Mouse (Mus musculus): Measurements from ENCODE around the gene Mier3. TPM values are rescaled to one million over a fixed set of nuclear protein-coding genes. Genes with fewer than 3 reads are reported as not detected.

The Mier3 gene
- 12.0 and 13.7 TPM in 2 replicates for polyA plus RNA-seq (2015; fragmentation: Nextera tagmentation; extraction: Ambion mirVana)

DNA sequence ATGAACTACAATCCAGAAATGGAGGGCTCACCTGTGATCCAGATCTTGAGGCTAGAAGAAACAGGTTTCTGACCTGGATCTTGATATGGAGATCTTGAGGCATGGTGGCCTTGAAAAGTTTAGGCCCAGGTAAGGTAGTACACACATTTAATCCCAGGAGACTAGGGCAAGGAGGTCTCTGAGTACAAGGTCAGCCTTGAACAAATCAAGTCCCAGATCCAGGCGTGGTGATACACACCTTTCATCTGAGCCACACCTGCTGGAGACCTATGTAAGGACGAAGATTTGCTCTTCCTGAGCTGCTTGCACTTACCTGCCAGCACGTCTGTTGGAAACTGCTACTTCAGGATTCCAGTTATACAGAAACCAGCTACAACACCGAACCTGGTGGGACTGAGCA is at the start of gene Mier3:
Gene Mier3, plus strand, starts transcription at position 301 of the 400 bp plus-strand sequence.
- Histone ChIP-seq H3K4me3 (no peak within 1 kb of the TSS), H3K27me3 (no peaks in the 10 kb centered on the region), H3K4me2 (no peak within 1 kb of the TSS), H3K9ac (no peak within 1 kb of the TSS), H3K9me3 (replicated peaks) (no peaks in the 10 kb centered on the region), H3K36me3 (no peaks in the 10 kb centered on the region), H3K27ac (no peak within 1 kb of the TSS), H3K4me1 (replicated peaks) (peaks cover 9% of the 10 kb centered on the region)
- 85% methylated on average over 4 of the region's 4 CpGs for whole genome bisulfite sequencing
- ATAC-seq (replicated peaks; ENCODE audit: insufficient number of reproducible peaks, insufficient read depth, low FRiP score, low read depth): no peak

DNA sequence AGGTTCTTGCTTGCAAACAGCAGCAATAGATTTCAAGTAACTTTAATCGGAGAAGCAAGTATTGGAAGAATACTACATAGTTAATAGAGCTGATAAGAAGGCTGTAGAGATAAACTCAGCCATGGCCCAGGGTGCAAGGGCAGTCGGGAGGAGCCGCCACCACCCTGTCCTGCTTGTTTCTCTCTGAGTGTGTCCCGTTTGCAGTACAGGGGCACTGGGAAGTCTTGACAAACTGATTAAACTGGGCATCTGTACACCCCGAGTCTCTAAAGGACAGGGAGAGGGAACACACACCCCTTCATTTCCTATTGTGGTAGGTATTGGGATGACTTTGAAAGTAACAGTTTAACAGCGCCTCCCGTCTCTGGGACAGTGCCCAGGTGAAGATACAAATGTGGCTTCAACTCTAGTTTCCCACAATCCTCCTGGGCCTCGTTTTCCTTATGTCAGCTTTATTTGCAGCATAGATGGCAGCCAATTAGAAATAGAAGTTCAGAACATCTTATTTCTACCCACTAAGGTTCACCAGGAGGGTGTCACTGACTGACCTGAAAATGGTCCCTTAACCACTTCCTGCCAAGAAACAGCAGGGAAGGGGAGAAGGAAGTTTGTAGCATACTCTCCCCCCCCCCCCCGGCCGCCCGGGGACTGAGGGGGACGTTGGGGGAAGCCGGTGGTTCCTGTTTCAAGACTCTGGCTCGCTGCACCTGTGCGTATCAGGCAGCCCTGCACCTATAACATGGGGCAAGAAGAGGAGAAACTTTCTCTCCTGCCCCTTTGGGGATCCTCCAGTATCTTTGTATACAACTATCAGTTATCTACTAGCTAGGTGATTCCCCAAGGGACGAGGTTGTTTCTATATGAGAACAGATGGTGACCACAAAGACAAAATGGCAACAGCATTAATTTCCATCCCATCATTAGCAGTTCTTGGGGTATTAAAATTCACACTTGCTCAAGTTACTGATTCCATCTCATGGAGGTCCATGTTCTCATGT is 46.3 kb upstream of the Mier3 start:
- H3K36me3 ChIP-seq: no peaks in the 10 kb centered on the region
- no peak overlapping the region for H3K9ac ChIP-seq
- no peak overlapping the region for H3K4me3 ChIP-seq
- H3K4me1 ChIP-seq (replicated peaks): no peaks in the 10 kb centered on the region
- WGBS: 78% methylated on average over 16 of the region's 16 CpGs
- no peaks in the 10 kb centered on the region for H3K27me3 ChIP-seq
- ATAC-seq (replicated peaks; ENCODE audit: insufficient number of reproducible peaks, insufficient read depth, low FRiP score, low read depth): no peak
- no peak overlapping the region for H3K27ac ChIP-seq
- no peak overlapping the region for H3K4me2 ChIP-seq
- no peaks in the 10 kb centered on the region for H3K9me3 ChIP-seq (replicated peaks)

DNA sequence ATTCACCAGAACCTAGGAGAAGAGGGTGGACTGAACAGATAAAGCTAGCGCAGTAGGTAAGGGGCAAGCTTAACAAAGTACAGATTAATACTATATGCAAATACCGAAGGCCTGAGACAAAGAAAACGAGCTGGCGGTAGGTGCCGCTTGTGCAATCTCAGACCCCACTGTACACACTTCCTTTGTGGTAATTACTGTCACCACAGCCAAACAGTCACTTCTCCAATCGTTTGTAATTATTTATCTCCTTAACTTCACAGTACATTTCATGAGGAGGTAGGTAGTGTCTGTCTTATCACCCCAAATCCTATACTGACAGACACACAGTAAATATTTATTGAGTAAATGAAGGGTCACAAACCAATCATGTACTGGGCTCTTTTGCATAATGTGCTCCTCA is 40.5 kb upstream of the Mier3 start:
- H3K4me3 ChIP-seq: no peak overlapping the region
- H3K27me3 ChIP-seq: no peaks in the 10 kb centered on the region
- H3K9me3 ChIP-seq (replicated peaks): no peaks in the 10 kb centered on the region
- no peaks in the 10 kb centered on the region for H3K36me3 ChIP-seq
- H3K4me2 ChIP-seq: no peak overlapping the region
- WGBS: 81% methylated on average over 6 of the region's 6 CpGs
- H3K27ac ChIP-seq: no peak overlapping the region
- H3K4me1 ChIP-seq (replicated peaks): no peaks in the 10 kb centered on the region
- no peak for ATAC-seq (replicated peaks; ENCODE audit: insufficient number of reproducible peaks, insufficient read depth, low FRiP score, low read depth)
- H3K9ac ChIP-seq: no peak overlapping the region

DNA sequence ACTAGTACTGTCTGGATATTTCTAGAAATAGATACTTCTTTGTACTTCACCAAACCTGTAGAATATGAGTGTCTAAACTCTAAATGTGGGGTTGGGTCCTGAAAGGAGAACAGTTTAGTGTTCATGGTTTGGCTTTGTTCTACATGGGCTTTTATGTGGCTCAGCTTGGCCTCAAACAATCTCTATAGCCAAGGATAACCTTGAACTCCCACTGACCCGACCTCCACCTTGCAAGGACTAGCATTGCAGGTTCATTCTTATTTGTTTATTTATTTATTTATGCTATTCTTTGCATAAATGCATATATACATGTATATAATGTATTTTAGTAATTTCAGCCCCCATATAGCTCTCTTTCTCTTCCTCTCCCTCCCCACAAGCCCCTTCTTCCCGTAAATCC is 37.1 kb upstream of the Mier3 start:
- Histone ChIP-seq H3K4me2 (no peak overlapping the region), H3K9ac (no peak overlapping the region), H3K36me3 (no peaks in the 10 kb centered on the region), H3K27ac (no peak overlapping the region), H3K27me3 (no peaks in the 10 kb centered on the region), H3K9me3 (replicated peaks) (no peaks in the 10 kb centered on the region), H3K4me1 (replicated peaks) (no peaks in the 10 kb centered on the region), H3K4me3 (no peak overlapping the region)
- ATAC-seq (replicated peaks; ENCODE audit: insufficient number of reproducible peaks, insufficient read depth, low FRiP score, low read depth): no peak
- WGBS: 62% methylated on average over 2 of the region's 2 CpGs

DNA sequence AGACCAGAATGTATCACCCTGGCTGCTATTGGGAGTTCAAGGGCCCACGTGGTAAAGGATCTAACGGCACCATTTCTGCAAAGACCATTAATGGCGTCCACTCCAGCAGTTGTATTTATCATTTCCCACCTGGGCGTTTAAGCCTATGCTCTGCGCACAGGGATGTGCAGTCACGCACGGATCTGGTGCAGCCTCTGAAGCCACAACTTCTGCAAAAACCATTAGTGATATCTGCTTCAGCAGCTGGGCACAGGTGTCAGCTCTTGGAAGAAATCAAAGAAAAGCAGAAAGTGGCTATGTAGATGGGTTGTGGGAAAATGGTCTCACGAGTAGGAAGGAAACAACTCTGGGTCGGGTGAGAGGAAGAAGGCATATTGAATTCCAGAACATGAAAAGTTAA is 34.6 kb upstream of the Mier3 start:
- no peak for ATAC-seq (replicated peaks; ENCODE audit: insufficient number of reproducible peaks, insufficient read depth, low FRiP score, low read depth)
- Histone ChIP-seq H3K27me3 (no peaks in the 10 kb centered on the region), H3K4me2 (no peak overlapping the region), H3K4me1 (replicated peaks) (no peaks in the 10 kb centered on the region), H3K9me3 (replicated peaks) (no peaks in the 10 kb centered on the region), H3K4me3 (no peak overlapping the region), H3K36me3 (no peaks in the 10 kb centered on the region), H3K9ac (no peak overlapping the region), H3K27ac (no peak overlapping the region)
- WGBS: 83% methylated on average over 9 of the region's 9 CpGs

DNA sequence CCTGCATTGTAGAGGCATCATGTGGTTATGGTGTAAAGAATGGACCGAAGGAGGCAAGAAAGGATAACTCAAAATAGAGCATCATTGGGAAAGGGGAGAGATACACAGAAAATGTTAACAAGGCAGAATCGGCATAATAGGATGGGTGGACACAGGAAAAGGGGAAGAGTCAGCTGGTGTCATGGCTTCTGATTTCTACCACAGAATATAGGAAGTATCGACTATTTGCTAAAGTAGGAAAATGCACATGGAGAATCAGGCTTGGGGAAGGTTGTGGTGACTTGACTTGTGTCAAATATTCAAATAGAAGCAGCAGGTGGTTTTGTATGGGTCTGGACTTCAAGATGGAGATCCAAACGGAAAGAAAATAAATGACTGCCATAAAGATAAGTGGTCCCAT is 33.5 kb upstream of the Mier3 start:
- ATAC-seq (replicated peaks; ENCODE audit: insufficient number of reproducible peaks, insufficient read depth, low FRiP score, low read depth): no peak
- no peak overlapping the region for H3K9ac ChIP-seq
- WGBS: 85% methylated on average over 4 of the region's 4 CpGs
- H3K9me3 ChIP-seq (replicated peaks): no peaks in the 10 kb centered on the region
- H3K4me2 ChIP-seq: no peak overlapping the region
- H3K4me1 ChIP-seq (replicated peaks): no peaks in the 10 kb centered on the region
- H3K27me3 ChIP-seq: no peaks in the 10 kb centered on the region
- no peak overlapping the region for H3K27ac ChIP-seq
- H3K4me3 ChIP-seq: no peak overlapping the region
- H3K36me3 ChIP-seq: no peaks in the 10 kb centered on the region

DNA sequence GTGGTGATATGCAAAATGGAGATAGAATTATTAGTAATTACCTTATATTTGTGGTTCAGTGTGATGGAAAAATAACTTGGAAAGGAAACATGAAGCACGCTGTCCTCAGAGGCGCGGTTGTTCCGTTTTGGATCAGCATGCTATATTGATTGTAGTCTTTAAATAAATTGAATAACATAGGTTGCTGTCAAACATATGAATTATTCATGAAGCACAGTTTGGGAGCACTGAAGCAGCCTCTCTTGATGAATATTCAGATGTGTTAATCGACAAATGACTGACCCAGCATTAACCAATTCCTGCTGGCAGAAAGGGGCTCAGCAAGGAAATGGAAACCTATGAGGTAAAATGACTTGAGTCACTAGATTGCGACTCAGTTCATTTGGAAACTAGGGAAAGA is 29.8 kb upstream of the Mier3 start:
- H3K27me3 ChIP-seq: no peaks in the 10 kb centered on the region
- no peak overlapping the region for H3K27ac ChIP-seq
- no peaks in the 10 kb centered on the region for H3K9me3 ChIP-seq (replicated peaks)
- no peak for ATAC-seq (replicated peaks; ENCODE audit: insufficient number of reproducible peaks, insufficient read depth, low FRiP score, low read depth)
- 79% methylated on average over 6 of the region's 6 CpGs for WGBS
- H3K9ac ChIP-seq: no peak overlapping the region
- H3K4me2 ChIP-seq: no peak overlapping the region
- no peaks in the 10 kb centered on the region for H3K36me3 ChIP-seq
- H3K4me1 ChIP-seq (replicated peaks): no peaks in the 10 kb centered on the region
- H3K4me3 ChIP-seq: no peak overlapping the region

DNA sequence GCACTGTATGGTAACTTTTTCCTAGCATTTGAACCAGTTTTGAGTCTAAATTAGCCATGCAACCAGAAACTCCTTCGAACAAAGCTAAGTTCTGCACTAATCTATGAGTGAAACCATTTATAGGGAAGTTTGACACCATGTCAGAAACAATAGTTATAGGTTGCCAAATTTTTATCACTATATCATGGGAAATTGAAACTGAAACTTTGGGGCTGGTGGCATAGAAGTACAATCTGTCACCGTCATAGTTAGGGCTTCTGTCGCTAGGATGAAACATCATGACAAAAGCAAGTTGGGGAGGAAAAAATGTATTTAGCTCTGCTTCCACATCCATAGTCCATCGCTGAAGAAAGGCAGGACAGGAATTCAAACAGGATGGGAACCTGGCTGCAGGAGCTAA is 25.5 kb upstream of the Mier3 start:
- H3K9me3 ChIP-seq (replicated peaks): no peaks in the 10 kb centered on the region
- H3K27ac ChIP-seq: no peak overlapping the region
- WGBS: 79% methylated on average over 4 of the region's 4 CpGs
- H3K4me1 ChIP-seq (replicated peaks): no peaks in the 10 kb centered on the region
- H3K27me3 ChIP-seq: no peaks in the 10 kb centered on the region
- no peak for ATAC-seq (replicated peaks; ENCODE audit: insufficient number of reproducible peaks, insufficient read depth, low FRiP score, low read depth)
- no peak overlapping the region for H3K4me3 ChIP-seq
- no peak overlapping the region for H3K4me2 ChIP-seq
- no peaks in the 10 kb centered on the region for H3K36me3 ChIP-seq
- no peak overlapping the region for H3K9ac ChIP-seq

DNA sequence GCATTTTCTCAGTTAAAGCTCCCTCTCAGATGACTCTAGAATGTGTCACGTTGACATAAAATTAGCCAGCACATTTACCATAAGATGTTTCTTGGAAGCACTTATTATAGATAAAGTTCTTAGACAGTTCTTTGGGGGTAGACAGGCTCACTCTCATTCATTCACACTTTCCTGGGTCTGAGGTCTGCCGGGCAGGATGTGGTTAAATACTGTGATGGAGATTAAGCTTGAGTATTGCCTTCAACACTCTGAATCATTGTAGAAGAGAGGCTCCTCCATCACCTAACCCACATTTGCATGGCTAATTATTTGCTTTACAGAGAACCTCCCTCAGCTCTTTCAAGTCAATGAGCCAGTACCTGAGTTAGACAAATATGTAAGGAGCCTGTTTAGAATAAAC is 24.9 kb upstream of the Mier3 start:
- Histone ChIP-seq H3K4me2 (no peak overlapping the region), H3K4me3 (no peak overlapping the region), H3K9me3 (replicated peaks) (no peaks in the 10 kb centered on the region), H3K4me1 (replicated peaks) (no peaks in the 10 kb centered on the region), H3K27me3 (no peaks in the 10 kb centered on the region), H3K36me3 (no peaks in the 10 kb centered on the region), H3K27ac (no peak overlapping the region), H3K9ac (no peak overlapping the region)
- 48% methylated on average over 2 of the region's 2 CpGs for WGBS
- no peak for ATAC-seq (replicated peaks; ENCODE audit: insufficient number of reproducible peaks, insufficient read depth, low FRiP score, low read depth)

DNA sequence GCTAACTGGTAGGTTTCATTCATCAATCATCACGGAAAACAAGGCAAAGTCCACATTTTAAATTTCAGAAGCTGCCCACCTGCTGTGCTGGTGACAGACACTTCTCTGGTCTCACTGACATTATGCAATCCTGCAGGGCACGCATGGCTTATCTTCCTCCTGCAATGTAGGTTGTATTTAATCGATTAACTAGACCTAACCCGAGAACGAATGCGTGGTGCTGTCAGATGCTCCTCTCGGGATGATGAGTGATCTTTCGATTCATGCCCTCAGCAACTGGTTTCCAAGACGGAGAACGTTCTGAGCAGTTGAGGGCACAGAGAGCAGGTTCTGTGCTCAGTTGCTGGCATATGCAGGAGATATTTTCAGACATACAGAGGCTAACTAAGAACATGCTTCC is 24.5 kb upstream of the Mier3 start:
- no peak for ATAC-seq (replicated peaks; ENCODE audit: insufficient number of reproducible peaks, insufficient read depth, low FRiP score, low read depth)
- Histone ChIP-seq H3K36me3 (no peaks in the 10 kb centered on the region), H3K4me3 (no peak overlapping the region), H3K9ac (no peak overlapping the region), H3K27ac (no peak overlapping the region), H3K4me2 (no peak overlapping the region), H3K27me3 (no peaks in the 10 kb centered on the region), H3K4me1 (replicated peaks) (no peaks in the 10 kb centered on the region), H3K9me3 (replicated peaks) (no peaks in the 10 kb centered on the region)
- 60% methylated on average over 10 of the region's 10 CpGs for WGBS

DNA sequence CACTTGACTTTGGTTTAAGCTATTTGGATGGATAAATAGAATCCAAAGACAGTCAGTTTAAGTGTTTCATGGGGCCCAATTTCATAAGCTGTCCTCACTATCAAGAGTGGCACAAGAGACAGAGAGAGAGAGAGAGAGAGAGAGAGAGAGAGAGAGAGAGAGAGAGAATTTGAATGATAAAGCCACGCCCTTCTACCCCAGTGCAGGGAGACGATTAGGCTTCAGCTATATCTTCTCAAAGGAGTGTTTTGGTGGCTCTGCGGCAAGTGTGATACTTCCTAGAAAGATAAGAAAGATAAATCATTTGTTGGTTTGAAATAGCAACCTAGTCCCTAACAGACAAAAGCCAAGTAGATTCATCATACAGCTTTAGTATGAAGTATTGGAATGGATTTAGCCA is 24.0 kb upstream of the Mier3 start:
- no peak overlapping the region for H3K9ac ChIP-seq
- H3K27me3 ChIP-seq: no peaks in the 10 kb centered on the region
- no peak overlapping the region for H3K27ac ChIP-seq
- no peaks in the 10 kb centered on the region for H3K36me3 ChIP-seq
- ATAC-seq (replicated peaks; ENCODE audit: insufficient number of reproducible peaks, insufficient read depth, low FRiP score, low read depth): no peak
- H3K4me1 ChIP-seq (replicated peaks): no peaks in the 10 kb centered on the region
- H3K4me3 ChIP-seq: no peak overlapping the region
- WGBS: 36% methylated on average over 3 of the region's 3 CpGs
- H3K9me3 ChIP-seq (replicated peaks): no peaks in the 10 kb centered on the region
- H3K4me2 ChIP-seq: no peak overlapping the region

Data from heart, embryonic 15.5 days (tissue).